Mouse (Mus musculus) embryo, embryonic 11.5 days (tissue): Measurements from ENCODE around the gene Syde2.
"Not testable (repeated sequence)": the region's sequence is repeated elsewhere in the genome, so short reads cannot be mapped to it uniquely, and the experiment has no call there.

ENCODE experiments used
- DNase-seq: peaks from one replicate; pipeline ENCODE4 v3.0.0-alpha.2; 2012; ENCODE audit warnings: low read depth, low spot score

Syde2 gene

GRCm38 (mm10) chr3:145987268-145987969, at the start of gene Syde2:
Gene Syde2 (plus strand): TSS chr3:145987870.
- peak; percentile 70 for DNase-seq

GRCm38 (mm10) chr3:145938405-145939349, 49.0 kb upstream of the Syde2 start:
- no peak for DNase-seq

DNA sequence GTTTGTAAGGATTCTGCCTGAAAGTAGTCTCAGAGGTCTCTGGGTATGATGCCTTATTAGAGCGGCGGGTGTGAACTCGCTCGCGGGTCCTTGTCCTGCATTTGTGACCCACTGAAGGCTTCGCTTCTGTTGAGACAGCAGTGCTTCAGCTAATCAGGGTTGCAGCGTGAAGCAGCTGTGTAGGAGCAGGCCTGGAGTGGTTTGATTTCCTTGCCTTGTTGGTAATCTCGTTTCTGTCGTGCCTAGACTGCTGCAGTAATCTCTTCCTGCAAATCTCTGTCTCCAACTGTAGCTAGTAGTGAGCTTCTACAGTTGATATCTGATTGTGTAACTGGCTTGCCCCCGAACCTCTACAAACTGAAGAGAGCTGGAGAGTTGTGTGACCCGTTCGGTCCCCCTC, 48.3 kb upstream of the Syde2 start:
- no peak for DNase-seq

GRCm38 (mm10) chr3:145939971-145940370, 47.7 kb upstream of the Syde2 start:
- no peak for DNase-seq

- peak; percentile 63 for DNase-seq
Observed at GRCm38 (mm10) chr3:145941971-145942370, 45.7 kb upstream of the Syde2 start.

GRCm38 (mm10) chr3:145944348-145944747, 43.3 kb upstream of the Syde2 start:
- no peak for DNase-seq

- DNase-seq = no peak
Observed at GRCm38 (mm10) chr3:145945904-145946303, 41.8 kb upstream of the Syde2 start.

DNA sequence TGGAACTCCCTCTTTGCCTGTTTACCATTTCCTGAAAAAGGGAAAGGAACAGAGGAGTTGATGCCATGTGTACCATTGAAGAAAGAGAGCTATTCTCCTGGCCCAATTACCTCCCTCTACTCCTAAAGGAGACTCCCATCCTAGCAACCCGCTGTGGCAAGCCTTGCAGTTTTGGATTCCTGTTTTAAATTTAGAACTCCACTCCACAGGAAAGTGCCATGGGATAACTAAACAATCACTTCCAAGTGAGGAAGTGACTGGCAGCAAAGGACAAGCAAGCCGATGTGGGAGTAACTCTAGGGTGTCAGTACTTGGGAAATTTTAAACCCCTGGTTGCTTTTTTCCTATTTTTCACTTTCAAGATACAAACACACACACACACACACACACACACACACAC, 41.0 kb upstream of the Syde2 start:
- DNase-seq = no peak

DNA sequence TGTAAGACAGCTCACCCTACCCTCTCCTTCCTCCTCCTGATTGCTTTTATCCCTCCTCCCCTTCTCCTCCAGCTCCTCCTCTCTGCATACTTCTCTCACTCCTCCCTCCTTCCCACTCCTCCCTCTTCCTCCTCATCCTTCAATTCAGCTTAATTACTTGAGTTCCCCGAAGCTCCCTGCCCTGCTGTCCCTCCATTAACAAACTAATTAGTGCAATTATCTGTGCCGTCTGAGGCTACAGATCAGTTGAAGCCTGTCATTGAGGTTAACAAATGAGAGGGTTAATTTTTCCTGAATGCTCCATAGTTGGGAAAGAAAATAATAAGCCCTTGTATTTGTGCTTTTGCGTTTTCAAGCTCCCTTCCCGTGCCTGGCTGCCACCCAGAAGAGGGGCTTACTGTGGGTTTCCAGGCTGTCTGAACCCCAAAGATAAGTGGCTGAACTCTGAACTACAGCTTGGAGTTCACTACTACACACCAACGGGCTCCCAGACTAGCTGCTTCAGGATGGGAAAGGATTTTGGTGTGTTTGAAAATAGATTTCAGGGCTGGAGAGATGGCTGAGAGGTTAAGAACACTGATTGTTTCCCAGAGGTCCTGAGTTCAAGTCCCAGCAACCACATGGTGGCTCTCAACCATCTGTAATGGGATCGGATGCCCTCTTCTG, 40.0 kb upstream of the Syde2 start:
- DNase-seq = no peak

DNA sequence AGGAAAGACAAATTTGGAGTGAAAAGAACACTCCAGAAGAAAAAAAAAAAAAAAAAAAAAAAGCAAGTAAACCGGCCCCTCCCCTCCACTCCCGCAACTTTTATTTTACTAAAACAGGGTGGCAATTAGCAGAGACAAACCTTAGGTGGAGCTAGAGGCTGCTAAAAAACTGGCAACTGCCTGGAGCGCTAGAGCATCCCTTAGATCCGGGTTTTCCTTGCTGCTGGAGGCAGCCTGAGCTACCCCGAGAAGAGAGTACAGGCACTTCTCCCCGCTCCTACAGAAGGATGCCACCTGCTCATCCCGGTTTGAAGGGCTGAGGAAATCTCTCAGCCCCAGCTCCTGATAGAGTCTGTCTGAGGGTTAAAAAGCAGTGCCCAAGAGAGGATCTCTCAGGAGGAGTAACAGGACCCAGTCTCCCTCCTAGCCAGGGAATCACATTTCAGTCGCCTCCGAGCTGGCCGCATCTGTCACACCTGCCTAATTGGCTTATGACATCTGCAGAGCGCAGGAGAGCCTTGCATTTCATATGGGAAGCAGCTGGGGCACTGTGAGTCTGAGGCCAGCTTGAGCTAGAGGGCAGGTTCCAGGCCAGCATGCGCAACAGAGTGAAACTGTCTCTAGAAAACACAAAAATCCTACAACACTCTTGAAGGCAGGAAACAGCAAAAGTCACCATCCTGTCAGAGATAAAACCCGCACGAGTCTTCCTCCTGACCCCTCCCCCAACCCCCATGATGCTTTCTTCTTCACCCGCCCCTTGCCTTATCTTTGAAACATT, 37.4 kb upstream of the Syde2 start:
- DNase-seq = peak; percentile 32

DNA sequence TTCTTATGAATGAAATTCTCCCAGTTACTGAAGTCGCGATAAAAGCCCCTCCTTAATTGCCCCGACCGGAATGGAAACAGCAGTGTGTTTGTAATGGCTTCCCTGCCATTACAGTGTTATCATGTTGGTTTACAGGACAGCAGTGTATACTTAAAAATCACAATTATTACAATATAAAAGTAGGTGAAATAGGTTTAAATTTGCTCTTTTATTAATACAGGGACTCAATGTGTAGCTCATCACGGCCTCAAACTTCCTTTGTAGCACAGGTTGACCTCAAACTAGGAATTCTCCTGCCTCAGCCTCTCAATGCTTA, 36.9 kb upstream of the Syde2 start:
- DNase-seq = no peak

GRCm38 (mm10) chr3:145951287-145952165, 36.1 kb upstream of the Syde2 start:
- DNase-seq = no peak

- no peak for DNase-seq
Observed at GRCm38 (mm10) chr3:145952945-145953344, 34.7 kb upstream of the Syde2 start.

DNA sequence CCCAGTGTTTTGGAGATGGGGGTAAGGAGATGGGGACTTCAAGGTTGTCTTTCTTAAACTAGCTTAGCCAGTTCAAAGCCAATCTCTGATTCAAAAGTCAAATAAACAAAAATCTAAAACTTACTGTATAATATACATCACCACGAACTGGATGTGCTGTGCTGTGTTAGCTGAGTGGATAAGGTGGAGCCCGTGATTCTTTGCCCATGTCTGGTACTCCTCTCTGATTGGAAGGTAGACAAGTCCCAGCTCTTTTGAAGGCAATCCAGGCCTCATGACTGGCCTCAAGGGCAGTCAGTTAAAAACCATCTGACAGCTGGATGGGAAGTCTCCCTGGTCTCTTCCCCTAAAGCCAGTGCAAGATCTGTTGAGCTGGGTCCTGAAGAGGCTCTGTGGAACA, 34.3 kb upstream of the Syde2 start:
- DNase-seq = no peak

- DNase-seq = no peak
Observed at GRCm38 (mm10) chr3:145959824-145960223, 27.8 kb upstream of the Syde2 start.

DNA sequence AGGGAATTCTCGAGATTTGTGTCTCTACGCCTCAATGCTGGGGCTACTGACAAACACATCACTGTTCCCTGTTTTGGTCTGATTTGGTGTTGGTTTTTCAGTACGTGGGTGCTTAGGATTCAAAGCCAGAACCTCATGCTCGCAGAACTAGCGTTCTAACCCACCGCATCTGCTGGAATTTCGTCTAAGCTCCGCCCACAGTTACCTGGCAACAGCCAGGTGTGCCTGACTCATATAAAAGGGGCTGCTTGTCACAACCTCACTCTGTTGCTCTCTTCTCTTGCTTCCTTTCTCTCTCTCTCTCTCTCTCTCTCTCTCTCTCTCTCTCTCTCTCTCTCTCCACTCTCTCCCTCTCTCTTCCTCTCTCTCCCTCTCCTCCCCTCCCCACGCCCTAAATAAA, 25.3 kb upstream of the Syde2 start:
- DNase-seq = no peak

- DNase-seq = no peak
Observed at GRCm38 (mm10) chr3:145963101-145964017, 24.3 kb upstream of the Syde2 start.

GRCm38 (mm10) chr3:145964018-145964387, 23.7 kb upstream of the Syde2 start:
- no peak for DNase-seq

- peak; percentile 37 for DNase-seq
Observed at GRCm38 (mm10) chr3:145964473-145964872, 23.2 kb upstream of the Syde2 start.

DNA sequence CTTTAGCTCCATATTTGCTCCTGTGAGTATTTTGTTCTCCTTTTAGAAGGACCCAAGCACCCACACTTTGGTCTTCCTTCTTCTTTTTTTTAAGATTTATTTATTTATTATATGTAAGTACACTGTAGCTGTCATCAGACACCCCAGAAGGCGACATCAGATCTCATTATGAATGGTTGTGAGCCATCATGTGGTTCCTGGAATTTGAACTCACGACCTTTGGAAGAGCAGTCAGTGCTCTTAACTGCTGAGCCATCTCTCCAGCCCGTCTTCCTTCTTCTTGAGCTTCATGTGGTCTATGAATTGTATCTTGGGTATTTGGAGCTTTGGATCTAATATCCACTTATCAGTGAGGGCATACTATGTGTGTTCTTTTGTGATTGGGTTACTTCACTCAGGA, 22.1 kb upstream of the Syde2 start:
- DNase-seq = not testable (repeated sequence)
